Mouse (Mus musculus): ENCODE results near the gene Msl1.

The Msl1 gene

DNA sequence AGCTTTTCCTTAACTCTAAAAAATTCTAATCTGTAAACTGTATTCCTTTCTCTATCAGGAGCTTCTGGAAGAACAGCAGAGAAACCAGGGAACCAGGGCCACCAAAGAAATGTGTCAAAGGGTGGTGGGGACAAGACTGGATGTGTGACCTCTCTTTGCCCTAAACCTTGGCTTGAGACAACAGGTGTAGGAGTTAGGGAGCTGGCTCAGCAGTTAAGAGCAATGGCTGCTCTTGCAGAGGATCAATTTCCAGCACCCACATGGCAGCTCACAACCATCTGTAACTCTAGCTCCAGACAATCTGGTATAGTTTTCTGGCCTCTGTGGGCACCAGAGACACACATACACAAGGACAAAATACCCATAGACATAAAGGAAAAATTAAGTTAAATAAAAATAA lies 17.4 kb upstream of the Msl1 start:
- no peak for DNase-seq

DNA sequence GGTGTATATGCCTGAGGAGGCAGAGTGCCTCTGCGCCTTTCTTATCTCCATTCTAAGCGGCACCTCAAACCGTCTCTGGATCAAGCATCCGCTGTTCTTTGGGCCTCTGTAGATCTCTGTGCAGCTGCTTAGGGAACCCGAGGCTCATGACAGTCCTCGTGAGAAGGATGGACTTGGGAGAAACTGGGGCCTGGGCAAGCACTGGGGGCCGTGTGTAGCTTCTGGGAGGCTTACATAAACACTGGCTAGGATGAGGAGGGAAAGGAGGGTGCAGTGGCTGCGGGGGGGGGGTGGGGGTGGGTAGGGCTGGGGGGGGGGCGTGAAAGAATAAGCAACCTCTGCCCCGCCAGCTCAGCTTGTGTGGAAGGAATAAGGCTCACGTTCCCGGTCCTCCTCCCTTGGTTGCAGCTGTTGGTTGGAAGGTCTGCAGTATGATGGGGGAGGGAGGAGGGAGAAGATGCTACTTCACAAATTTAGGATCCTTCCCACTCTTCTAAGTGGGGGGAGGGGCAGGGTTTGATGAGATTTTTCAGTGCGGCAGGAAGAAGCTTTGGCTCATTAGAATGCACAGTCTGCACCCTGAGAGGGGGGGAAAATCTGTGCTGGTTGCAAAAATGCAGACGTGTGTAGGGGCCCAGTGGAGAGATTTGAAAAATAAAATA lies 13.3 kb upstream of the Msl1 start:
- no peak for DNase-seq

DNA sequence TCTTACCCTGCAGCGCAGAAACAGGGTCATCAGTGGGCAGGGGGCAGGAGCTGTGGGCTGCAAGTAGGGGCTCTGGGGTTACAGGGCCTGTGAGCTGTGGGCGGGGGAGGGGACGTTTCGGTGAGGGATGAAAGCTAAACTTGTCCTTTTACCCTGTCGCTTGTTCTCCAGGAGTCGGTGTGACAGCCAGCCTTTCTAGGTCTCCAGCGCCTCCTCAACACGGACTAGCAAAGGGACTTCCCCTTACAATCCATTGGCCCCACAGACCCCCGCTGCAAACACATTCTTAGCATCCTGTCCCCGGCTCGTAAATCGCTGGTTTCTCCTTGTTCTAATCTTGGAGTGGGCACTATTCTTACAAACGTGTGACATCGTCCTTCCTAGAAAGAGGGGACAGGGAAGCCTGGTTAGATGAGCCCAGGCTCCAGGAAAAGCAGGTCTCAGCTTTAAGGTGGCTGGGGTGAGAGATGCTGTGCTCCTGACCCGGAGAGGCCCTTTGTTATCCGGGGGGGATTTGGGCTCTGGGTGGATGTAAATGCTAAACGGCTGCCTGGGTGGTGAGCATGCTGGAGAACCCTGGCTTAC lies 12.6 kb upstream of the Msl1 start:
- DNase-seq, result no peak

DNA sequence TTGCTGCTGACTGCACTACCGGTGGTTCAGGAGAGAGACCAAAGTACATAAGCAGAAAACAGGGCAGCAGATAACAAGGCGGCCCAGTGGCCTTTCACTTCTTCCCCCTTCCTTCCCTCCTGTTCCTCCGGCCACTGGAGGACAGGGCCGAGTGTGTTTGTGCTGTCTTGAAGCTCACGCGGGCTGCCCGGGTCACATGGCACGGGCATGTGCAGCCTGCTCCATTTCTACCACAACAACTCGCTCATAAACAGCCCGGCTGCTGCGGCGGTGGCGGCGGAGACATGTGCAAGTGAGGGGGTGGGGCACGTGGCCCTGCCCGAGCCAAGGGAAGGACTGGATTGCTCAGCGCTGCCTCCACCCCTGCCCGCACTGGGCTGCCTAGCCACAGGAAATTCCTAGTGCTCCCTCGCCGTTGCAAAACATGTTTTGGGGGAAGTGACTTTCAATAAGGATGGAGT lies 12.1 kb upstream of the Msl1 start:
- peak; percentile 85 for DNase-seq

DNA sequence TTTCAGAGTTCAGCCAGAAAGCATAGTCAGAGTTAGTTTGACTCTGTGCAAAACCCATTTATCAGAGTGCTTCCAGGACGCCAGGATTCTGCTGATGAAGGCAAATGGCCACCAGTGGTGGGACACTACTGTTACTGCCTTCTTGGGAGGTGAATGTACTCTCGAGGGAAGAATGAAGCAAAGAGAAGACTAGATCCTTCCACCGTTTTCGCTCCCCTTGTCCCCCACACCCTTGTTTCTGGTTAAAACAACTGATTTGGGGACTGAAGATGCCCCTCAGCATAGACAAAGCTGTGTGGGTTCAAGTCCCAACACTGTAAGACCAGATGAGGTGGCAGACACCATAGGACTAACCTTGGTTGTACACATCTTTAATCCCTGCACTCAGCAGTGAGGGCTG lies 11.2 kb upstream of the Msl1 start:
- no peak for DNase-seq

DNA sequence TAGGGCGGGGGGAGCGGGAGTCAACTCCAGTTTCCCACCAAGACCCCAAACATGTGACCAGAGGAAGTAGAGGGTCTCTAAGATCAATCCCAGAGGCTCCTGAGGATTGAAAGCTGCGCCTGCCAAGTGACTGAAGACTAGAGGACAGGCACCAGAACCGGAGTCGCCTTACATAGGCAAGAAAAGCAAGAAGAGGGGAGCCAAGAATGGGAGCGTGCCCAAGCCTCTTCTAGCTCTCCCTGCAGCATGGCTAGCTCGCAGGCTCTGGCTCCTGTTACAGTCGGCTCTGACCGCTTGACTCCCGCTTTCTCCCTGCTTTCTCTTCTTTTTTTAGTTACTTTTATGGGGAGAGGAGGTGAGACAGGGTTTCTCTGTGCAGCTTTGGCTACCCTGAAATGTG lies 10.1 kb upstream of the Msl1 start:
- DNase-seq, result no peak

DNA sequence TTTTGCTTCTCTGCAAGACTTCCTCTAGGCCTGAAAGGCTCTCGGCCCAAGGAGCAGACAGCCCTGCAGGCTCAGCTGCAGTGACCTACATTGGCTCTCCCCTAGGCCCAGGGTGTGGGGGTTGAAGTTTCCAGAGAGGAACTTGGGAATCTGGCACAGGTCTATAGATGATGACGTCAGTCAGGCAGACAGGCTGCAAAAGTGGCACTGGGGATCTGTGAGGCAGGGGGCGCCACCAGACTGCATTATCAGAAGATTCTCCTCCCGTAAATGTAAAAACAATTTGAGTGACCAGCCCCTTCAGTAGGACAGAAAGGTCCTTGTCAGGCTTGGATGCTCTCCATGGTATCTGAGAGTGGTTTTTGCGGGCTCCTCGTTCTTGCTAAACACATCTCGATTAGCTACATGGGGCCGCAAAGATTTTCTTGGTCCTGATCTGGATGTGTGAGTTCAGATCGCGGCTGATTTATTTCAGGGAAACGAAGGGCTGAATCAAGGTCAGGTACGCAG lies 9.5 kb upstream of the Msl1 start:
- DNase-seq, result peak; percentile 70

DNA sequence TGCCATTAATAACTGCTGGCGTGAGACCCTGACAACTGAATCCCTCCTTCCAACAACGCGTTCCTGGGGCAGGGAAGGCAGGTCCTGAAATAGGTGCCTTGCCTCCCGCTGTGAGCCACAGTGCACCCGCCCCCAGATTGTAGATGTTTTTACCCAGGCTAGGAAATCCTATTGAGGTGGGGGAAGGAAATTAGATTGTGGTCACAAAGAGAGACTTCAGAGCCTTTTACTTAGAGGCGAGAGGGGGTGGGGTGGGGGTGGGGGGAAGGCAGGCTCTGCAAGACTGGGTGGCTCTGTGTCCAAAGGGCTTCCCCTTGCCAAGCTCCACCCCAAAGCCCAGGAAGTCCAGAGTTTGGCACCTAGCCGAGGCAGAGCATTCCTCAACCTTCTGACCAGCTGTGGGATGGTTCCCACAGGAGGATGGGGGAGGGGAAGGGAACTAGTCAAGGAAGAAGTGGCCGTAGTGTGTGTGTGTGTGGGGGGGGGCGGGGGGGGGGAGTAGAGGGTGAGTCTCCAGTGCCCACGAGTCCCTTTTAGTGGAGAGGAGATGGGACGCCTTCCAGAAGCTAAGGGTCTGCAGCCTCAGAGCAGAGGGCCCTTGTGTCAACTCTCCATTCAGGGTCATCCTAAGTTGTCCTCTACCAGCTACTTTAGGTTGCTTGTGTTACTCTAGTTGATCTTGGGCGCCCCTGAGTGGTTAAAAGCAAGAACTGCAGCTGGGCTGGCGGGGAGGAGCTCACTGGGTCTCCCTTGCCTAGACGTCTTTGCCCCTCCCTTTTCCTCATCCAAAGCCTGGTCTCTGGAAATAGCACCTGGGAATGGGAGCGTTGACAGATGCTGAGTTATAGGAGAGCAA lies 8.7 kb upstream of the Msl1 start:
- DNase-seq, result peak; percentile 92

DNA sequence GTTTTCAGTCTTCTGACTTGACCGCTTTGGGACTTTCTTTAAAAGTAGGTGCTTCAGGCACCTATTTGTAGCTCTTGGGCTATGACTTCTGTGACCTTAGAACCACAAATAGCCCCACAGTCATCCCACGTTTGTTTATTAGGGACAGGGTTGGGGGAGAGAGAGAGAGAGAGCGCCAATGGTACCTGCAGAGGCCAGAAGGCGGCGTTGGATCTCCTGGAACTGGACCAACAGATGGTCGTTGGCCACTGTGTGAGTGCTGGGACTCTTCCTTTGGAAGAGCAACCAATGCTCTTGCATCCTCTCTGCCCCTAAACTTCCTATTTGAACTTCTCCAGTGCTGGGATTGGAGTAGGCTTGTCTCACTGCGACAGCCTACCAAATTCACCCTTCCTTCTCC lies 8.1 kb upstream of the Msl1 start:
- DNase-seq, result no peak

DNA sequence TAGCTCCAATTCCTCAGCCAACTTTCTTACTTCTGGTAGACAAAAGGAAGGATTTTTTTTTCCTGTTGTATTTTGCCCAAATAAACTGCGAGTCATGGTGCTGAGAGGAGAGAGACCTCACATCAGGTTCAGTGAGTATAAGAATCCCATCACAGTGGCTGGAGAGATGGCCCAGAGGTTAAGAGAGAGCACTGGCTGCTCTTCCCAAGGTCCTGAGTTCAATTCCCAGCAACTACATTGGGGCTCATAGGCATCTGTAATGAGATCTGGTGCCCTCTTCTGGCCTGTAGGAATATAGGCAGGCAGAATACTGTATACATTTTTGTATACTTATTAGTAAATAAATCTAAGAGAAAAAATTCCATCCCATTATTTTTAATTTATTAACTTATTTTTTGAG lies 7.6 kb upstream of the Msl1 start:
- DNase-seq, result no peak

DNA sequence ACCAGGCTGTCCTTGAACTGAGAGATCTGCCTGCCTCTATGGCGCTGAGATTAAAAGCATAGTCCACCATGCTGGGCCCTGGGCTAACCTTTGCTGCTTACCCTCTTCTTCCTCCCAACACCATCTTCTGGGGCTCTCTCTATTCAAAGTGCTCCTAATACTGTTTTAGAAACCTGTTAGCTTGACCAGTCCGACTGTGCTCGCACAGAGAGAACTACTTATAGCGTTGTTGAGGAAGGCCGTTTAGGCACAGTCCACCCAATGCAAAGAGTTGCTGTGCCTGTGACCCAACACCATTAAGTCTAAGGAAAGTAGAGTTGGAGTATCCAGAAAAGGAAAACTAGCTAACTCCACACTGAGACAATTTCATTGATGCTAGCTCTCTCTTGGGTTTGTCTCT lies 7.2 kb upstream of the Msl1 start:
- DNase-seq, result no peak

DNA sequence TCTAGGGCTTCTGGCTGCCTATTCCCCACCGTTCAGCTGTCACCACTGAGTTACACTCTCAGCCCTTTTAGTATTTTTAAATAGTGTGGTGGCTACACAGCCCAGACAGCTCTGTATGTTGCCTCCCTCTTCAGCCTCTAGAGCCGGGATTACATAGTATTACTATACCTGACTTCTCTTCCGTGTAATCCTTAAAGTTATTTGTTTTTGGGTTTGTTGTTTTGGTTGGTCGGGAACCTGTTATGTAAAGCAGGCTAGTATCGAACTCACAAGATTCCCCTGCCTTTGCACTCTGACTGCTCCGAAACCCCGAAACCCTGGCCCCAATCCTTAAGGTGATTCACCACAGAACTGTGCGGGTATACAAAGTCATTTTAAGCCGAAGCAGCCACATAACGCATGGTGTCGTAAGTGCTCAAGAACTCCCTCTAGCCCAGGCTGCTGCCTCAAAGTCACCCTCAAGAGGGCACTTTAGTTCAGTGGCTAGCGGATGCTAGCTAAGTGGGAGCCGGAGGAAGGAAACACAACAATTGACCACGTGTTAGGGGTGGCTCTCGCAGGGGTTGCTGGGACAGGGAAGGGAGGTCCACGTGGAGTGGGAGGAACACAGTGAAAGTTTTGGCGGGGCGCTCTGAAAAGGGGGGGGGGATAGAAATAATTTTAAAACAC lies 6.6 kb upstream of the Msl1 start:
- DNase-seq, result peak; percentile 85

DNA sequence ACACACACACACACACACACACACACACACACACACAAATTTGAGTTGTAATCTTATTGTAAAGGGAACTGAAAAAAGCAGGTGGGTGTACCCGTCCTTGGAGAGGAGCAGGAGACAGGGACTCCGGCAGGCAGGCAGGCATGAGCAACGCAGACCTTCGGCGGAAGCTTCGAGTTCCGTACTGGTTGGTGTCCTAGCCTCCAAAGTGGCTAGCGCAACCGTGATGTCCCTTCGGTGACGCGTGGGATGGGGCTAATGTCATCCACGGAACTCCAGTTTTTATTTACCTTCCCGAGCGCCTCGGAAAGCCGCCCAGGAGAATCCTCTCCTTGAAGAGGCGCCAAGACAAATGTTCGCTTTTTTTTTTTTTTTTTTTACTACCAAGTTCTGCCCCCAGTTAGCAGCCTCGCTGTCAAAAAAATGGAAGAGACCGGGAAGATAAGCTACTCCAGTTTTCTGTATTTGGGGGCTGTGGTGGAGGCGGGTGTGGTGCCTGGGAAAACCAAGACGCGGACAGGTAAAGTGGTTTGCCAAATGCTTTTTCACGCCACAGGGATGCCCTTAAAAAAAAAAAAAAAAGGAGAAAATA lies 6.0 kb upstream of the Msl1 start:
- no peak for DNase-seq

DNA sequence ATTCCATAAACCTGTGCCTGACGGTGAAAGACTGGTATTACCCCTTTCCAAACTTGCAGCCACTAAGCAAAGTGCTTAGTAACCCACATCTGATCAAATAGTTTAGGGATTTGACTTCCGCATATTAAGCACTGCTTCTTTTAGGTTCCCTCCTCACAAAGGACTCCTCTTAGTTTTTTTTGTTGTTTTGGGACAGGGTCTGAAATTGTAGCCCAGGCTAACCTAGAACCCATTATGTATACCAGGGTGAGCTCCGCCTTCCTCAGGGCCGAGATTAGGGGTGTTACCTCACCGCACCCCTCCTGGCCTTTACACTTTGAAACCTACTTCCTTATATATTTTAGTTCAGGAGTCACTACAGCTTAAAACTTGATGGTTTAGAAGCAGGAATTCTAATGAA lies 5.5 kb upstream of the Msl1 start:
- no peak for DNase-seq

DNA sequence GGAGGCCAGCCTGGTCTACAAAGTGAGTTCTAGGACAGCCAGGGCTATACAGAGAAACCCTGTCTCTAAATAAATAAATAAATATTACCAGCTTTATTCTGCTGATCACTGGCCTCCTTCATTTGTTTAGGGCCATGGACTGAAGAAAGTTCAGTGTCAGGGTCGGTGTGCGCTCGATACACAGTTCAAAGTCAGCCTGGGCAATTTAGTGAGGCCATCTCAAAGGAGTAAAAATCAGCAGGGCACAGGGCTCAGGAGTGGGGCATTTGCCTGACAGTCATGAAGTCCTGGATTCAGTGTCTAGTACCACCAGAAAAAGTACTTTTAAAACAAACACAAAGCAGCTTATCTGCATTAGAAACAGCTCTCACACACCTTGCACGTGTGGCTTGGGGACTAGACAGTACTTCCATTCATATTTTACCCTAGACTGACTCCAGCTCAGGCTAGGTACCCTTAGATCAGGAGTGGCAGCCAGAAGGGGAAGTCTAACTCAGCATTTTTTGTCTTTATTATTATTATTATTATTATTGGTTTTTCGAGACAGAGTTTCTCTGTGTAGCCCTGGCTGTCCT lies 4.6 kb upstream of the Msl1 start:
- DNase-seq, result no peak

DNA sequence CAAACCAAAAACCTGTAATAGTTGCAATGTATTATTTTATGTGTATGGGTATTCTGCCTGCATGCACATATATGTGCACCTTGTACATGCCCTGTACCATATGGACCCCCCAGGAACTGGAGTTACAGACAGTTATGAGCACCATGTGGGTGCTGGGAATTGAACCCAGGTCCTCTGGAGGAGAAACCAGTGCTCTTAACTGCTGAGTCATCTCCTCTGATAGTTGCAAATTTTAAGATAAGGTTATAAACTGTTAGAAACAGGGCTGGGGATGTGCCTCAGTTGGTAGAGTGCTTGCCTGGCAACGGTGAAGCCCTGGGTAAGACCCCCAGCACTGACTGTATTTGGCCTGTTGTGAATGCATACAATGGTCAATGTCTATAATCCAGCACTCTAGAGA lies 3.9 kb upstream of the Msl1 start:
- no peak for DNase-seq

DNA sequence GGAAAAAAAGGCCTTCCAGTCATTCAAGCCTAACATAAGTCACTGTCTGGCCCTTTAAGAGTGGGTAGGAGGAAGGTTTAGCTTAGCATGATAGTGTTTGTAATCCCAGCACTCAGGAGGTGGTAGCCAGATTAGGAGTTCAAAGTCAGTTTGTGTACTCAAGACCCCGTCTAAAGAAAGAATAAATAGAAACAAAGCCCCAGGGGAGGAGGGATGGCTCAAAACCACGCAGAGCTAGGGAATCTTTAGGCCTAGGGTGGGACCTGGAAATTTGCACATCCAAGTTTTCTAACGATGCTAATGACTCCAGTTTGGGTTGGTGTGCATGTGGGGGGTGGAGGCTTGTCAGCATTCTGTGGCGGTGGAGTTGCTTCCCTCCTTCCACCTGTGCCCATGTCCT lies 3.2 kb upstream of the Msl1 start:
- DNase-seq, result no peak

DNA sequence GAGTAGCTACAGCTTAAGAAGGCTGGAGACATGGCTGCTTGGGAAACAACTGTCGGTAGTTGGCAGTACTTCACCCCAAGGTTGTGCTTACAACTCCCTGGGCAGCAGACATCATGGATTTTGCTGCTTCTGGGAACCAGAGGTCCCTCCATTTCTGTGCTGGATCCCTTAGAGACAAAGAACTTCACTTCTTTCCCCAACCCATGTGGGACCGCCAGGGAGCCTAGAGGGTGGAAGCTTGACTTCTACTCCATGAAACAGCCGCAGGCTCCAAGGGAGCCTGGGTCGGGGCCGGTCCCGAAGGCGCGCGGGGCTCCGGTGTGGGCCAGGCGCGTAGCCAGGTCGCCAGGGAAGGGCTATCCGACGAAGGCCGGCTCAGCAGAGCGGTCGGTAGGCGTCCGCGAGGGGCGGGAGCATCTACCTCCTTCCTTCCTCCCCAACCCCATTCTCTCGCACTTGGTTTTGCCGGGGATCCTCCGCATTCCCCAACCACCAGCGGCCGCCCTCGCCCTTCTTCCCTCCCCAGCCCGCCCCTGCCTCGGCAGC lies 774 bp upstream of the Msl1 start:
- no peak for DNase-seq

DNA sequence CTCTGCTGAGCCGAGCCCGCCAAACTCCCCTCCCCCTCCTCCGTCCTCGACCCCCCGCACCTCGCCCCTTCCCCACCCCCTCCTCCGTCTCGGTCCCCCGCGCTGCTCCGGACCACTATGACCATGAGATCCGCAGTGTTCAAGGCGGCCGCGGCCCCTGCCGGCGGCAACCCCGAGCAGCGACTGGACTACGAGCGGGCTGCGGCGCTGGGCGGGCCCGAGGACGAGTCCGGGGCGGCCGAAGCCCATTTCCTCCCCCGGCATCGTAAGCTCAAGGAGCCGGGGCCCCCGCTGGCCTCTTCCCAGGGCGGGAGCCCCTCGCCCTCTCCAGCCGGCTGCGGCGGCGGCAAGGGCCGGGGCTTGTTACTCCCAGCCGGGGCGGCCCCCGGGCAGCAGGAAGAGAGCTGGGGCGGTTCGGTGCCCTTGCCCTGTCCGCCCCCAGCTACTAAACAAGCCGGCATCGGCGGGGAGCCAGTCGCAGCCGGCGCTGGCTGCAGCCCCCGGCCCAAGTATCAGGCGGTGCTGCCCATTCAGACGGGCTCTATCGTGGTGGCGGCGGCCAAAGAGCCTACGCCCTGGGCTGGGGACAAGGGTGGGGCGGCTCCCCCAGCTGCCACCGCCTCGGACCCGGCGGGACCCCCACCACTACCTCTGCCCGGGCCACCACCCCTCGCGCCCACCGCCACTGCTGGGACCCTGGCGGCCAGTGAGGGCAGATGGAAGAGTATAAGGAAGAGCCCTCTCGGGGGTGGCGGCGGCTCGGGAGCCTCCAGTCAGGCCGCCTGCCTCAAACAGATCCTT lies 598 bp downstream of the Msl1 start:
- peak; percentile 73 for DNase-seq

DNA sequence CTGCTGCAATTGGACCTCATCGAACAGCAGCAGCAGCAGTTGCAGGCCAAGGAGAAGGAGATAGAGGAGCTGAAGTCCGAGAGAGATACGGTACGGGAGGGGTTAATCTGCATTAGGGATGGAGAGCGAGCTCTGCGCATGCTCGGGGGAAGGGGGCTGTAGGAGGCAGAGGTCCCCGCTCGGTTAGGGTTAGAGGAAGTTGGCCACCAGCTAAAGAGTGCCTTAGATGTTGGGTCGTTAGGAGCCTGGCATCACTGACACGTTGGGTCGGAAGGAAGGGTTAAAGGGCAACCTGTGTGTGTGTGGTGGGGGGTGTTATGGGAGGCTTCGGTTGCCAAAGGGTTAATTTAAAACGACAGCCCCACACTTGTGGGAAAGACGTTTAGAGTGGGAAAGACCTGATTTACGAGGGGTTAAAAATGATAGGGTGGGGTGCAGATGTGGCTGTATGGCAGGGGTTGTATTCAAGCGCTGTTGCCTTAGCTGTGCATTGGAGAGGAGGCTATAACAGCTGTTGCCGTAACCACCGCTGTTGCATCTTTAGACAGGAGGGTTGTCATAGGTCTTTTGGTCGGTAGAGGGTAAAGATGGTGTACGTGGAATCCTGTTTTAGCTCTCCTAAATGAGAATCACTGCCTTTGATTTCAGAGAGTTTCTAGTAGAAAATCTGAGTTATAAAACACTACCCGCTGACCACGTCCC lies 1.4 kb downstream of the Msl1 start:
- DNase-seq, result peak; percentile 69

DNA sequence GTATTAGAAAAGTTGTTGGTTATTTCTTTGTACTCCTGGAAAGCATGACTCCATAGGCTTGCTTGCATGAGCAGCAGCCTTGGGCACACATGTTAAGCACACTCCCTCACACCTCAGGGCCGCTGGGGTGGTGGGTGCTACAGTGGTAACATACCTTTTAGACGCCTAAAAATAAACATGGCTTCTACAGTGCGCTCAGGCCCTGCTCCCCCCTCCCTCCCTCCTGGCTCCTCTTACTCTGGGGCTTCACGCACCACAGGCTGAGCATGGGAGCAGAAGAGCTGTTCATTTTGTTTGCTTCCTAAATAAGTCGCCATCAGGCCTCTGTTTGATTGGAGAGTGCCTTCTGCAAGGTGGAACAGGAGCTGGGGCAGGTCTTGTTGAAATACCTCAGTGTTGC lies 2.0 kb downstream of the Msl1 start:
- DNase-seq, result no peak

Measured in liver (tissue).